Mouse (Mus musculus): ENCODE data around the gene Plpp4.

DNA sequence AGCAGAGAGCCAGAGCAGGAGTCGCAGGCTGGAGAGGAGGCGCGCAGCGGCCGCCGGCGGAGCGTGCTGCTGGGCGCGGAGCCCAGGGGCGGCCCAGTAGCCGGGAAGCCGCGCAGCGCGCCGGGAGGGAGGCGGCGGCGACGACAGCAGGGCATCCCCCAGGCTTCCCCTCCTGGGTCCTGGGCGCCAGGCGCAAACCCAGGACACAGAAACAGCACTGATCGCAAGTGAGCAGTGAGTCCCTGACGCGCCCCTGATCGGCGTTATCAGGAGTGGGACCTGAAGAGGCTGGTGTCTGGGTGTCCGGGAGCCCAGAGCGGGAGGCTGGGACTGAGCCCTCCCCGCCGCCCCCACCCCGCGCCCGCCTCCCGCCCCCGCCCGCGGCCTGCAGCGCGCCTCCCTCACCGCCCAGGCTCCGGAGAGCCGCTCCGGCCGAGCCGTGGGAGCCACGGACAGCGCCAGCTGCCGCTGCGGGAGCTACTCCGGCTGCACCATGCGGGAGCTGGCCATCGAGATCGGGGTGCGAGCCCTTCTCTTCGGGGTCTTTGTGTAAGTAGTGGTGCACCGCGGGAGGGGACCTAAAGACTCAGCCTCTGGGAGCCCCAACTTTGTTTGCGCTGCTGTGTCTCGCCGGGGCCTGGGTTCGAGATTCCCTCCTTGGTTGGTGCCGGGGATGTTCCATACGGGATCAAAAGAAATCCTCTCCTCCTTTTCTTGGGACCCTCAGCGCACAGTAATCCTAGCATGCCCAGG, at the start of gene Plpp4:
- no peak for TF ChIP-seq CTCF (conservative IDR thresholded peaks at IDR 0.05 in 1 of 2, IDR thresholded peaks at IDR 0.05 in 1 of 2; ENCODE audit: low read depth in 2 of 2, low read length in 2 of 2)
- no peak for TF ChIP-seq POLR2AphosphoS2 (IDR thresholded peaks at IDR 0.05; ENCODE audit: low read depth, low read length)
- TF ChIP-seq NELFE (IDR thresholded peaks at IDR 0.05; ENCODE audit: low read depth, low read length), result no peak
- no peak for TF ChIP-seq POLR2A (IDR thresholded peaks at IDR 0.05; ENCODE audit: low read depth, low read length)
- no peak for TF ChIP-seq MXI1 (IDR thresholded peaks at IDR 0.05; ENCODE audit: low read depth, low read length)
- no peak for TF ChIP-seq ELF1 (IDR thresholded peaks at IDR 0.05; ENCODE audit: low read depth, low read length)
- no peak for TF ChIP-seq KAT2A (IDR thresholded peaks at IDR 0.05; ENCODE audit: insufficient replicate concordance, low read length)
- no peak for TF ChIP-seq JUND (conservative IDR thresholded peaks at IDR 0.05; ENCODE audit: low read depth, low read length)
- no peak for TF ChIP-seq MAFK (IDR thresholded peaks at IDR 0.05; ENCODE audit: insufficient replicate concordance, low read length)
- TF ChIP-seq EP300 (IDR thresholded peaks at IDR 0.05; ENCODE audit: low read length), result no peak
- TF ChIP-seq HCFC1 (IDR thresholded peaks at IDR 0.05; ENCODE audit: low read depth, low read length), result no peak
